Mouse (Mus musculus): ENCODE results near the gene Gm45837. TPM values are rescaled to one million over a fixed set of nuclear protein-coding genes. Genes with fewer than 3 reads are reported as not detected.

Gene Gm45837
- total and polyA plus RNA-seq, 3 experiments = 1.2 TPM; not detected in 2

- no peaks in the 10 kb centered on the region for H3K36me3 ChIP-seq (ENCODE audit: control insufficient read depth in 1 of 2, insufficient read depth in 2 of 2, low read length in 2 of 2)
- no peak overlapping the region for H3K4me3 ChIP-seq (ENCODE audit: control insufficient read depth in 1 of 2, insufficient read depth in 1 of 2, low read depth in 2 of 2, low read length in 2 of 2)
- no peaks in the 10 kb centered on the region for H3K9me3 ChIP-seq (replicated peaks; ENCODE audit: insufficient read depth, low read length)
- no peak overlapping the region for H3K27ac ChIP-seq (ENCODE audit: control insufficient read depth, low read depth, low read length)
- no peaks in the 10 kb centered on the region for H3K79me2 ChIP-seq (ENCODE audit: control insufficient read depth, insufficient read depth, low read length, poor library complexity)
- H3K27me3 ChIP-seq (ENCODE audit: control insufficient read depth in 1 of 2, insufficient read depth in 2 of 2, low read length in 2 of 2) = 0 out of 4 replicates have a peak, but pooled peaks cover 0 to 1% of the 10 kb centered on the region in 2 experiments
- no peak overlapping the region for H3K9ac ChIP-seq (ENCODE audit: control insufficient read depth, low read depth, low read length, poor library complexity, severe bottlenecking)
- DNase-seq (ENCODE audit: low read depth, low spot score) = no peak
- H3K4me1 ChIP-seq (ENCODE audit: control insufficient read depth in 1 of 2, insufficient read depth in 2 of 2, low read length in 2 of 2) = no peaks in the 10 kb centered on the region
- TF ChIP-seq POLR2A (IDR thresholded peaks at IDR 0.05; ENCODE audit: control insufficient read depth in 1 of 2, insufficient read depth in 1 of 2, low read depth in 1 of 2, low read length in 2 of 2, poor library complexity in 1 of 2) (no peak), UBTF (IDR thresholded peaks at IDR 0.05; ENCODE audit: borderline replicate concordance, insufficient read depth, low read depth, low read length) (no peak), NELFE (IDR thresholded peaks at IDR 0.05; ENCODE audit: low read depth, low read length) (no peak), USF2 (IDR thresholded peaks at IDR 0.05; ENCODE audit: borderline replicate concordance in 1 of 2, insufficient read depth in 1 of 2, low read depth in 1 of 2, low read length in 2 of 2) (no peak), KAT2A (conservative IDR thresholded peaks at IDR 0.05; ENCODE audit: low read depth, low read length) (no peak), E2F4 (IDR thresholded peaks at IDR 0.05; ENCODE audit: borderline replicate concordance, low read depth, low read length) (no peak), CHD2 (IDR thresholded peaks at IDR 0.05; ENCODE audit: low read length) (no peak), ZNF384 (IDR thresholded peaks at IDR 0.05; ENCODE audit: low read depth, low read length) (no peak), MAZ (IDR thresholded peaks at IDR 0.05; ENCODE audit: low read depth, low read length) (no peak), MYC (IDR thresholded peaks at IDR 0.05; ENCODE audit: low read depth, low read length) (no peak), POLR2AphosphoS2 (IDR thresholded peaks at IDR 0.05; ENCODE audit: low read length) (no peak), CHD1 (IDR thresholded peaks at IDR 0.05; ENCODE audit: low read depth, low read length) (no peak), ZKSCAN1 (IDR thresholded peaks at IDR 0.05; ENCODE audit: low read depth, low read length) (no peak), MXI1 (IDR thresholded peaks at IDR 0.05; ENCODE audit: low read depth, low read length) (no peak)
Measured at GRCm38 (mm10) chr7:101526484-101526883, 115.8 kb downstream of the Gm45837 start.

GRCm38 (mm10) chr7:101534428-101534827 lies 123.7 kb downstream of the Gm45837 start:
- H3K4me1 ChIP-seq (ENCODE audit: control insufficient read depth in 1 of 2, insufficient read depth in 2 of 2, low read length in 2 of 2) = no peaks in the 10 kb centered on the region
- H3K36me3 ChIP-seq (ENCODE audit: control insufficient read depth in 1 of 2, insufficient read depth in 2 of 2, low read length in 2 of 2) = no peaks in the 10 kb centered on the region
- no peaks in the 10 kb centered on the region for H3K9me3 ChIP-seq (replicated peaks; ENCODE audit: insufficient read depth, low read length)
- peaks cover 0 to 3% of the 10 kb centered on the region in 2 experiments; a peak in 3 of 4 replicates for H3K27me3 ChIP-seq (ENCODE audit: control insufficient read depth in 1 of 2, insufficient read depth in 2 of 2, low read length in 2 of 2)
- no peak overlapping the region for H3K4me3 ChIP-seq (ENCODE audit: control insufficient read depth in 1 of 2, insufficient read depth in 1 of 2, low read depth in 2 of 2, low read length in 2 of 2)
- H3K9ac ChIP-seq (ENCODE audit: control insufficient read depth, low read depth, low read length, poor library complexity, severe bottlenecking) = no peak overlapping the region
- no peak for DNase-seq (ENCODE audit: low read depth, low spot score)
- TF ChIP-seq RCOR1 (IDR thresholded peaks at IDR 0.05; ENCODE audit: low read depth, low read length) = no peak
- no peak for TF ChIP-seq TAL1 (IDR thresholded peaks at IDR 0.05; ENCODE audit: low read length)
- TF ChIP-seq USF2 (IDR thresholded peaks at IDR 0.05; ENCODE audit: borderline replicate concordance in 1 of 2, insufficient read depth in 1 of 2, low read depth in 1 of 2, low read length in 2 of 2) = no peak
- no peak for TF ChIP-seq TBP (IDR thresholded peaks at IDR 0.05; ENCODE audit: low read depth, low read length)
- no peak for TF ChIP-seq ZC3H11A (IDR thresholded peaks at IDR 0.05; ENCODE audit: low read depth, low read length)
- no peak for TF ChIP-seq NRF1 (IDR thresholded peaks at IDR 0.05; ENCODE audit: insufficient read depth, low read depth, low read length, poor library complexity, severe bottlenecking)
- H3K27ac ChIP-seq (ENCODE audit: control insufficient read depth, low read depth, low read length) = no peak overlapping the region
- H3K79me2 ChIP-seq (ENCODE audit: control insufficient read depth, insufficient read depth, low read length, poor library complexity) = no peaks in the 10 kb centered on the region

Data from MEL (cell line).